Mouse (Mus musculus) layer of hippocampus, adult 9-11 months (tissue): ENCODE data around the gene Wdr11.

Experiments
- DNase-seq: peaks from one replicate; pipeline ENCODE4 v3.0.0; 2022

Wdr11 gene

DNA sequence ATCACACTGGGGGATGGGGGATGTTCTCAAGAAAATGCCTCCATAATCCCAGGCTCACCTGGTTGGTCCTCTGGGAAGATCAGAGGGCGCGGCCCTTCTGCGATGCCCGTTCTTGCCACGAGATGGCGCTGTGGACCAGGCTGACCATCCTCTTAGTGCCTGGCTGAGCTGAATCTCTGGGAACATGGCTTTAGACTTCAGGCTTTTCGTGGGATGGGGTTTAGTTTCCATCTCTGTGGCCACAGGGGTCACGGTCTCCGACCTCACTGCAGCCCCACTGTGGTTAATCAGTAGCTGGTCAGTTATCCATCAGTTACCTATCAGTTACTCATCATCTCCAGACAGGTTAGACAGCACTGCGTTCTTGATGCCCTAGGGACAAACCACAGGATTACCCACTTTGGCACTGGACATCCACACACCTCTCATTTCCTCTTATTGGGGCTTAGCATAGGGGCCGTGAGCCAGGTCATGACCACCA, 62.2 kb downstream of the Wdr11 start:
- no peak for DNase-seq

DNA sequence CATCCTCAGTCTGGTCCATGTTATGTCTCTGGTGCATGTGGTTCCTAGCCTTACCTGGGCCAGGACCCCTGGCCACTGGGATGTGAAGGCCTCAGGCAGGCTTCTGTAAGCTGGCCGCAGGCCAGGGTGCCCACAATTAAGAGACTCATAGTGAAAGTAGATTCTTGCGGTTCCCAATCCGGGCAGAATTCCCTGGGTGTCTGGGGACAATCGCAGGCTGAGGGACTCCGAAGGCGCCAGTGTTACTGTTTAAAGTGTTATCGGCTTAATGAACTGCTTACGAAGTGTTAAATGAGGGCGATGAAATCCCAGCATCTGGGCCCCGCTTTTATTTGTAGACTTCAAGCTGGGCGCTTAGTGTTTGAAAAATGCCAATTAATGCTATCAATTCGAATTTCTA, 63.3 kb downstream of the Wdr11 start:
- DNase-seq: no peak

DNA sequence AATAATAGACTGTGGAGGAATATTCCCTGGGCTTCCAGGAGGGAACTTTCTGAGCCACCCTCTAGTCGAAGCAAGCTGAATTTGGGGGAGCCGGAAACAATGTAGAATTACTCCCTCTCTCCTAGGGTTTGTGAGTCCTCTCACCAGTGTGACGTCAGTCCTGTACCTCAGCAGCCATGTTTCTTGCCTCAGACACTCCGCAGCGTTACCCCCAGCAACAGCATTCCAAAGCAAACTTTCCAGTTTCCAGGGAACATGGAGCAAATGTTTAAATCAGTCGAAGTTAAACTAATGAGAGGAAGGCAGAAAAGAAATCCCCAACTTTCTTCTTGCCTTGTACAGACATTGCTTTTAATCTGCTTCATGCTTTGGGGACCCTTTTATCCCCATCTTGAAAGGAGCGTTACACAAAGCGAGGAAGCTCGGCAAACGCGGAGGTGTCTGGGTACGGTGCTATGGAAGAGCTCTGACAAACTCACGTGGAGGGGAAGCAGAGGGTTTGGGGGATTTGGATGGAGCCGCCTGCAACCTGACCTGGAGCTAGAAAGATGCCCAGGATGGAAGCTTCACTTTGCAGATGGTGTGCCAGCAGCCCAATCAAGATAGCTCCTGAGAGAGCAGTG, 64.1 kb downstream of the Wdr11 start:
- DNase-seq: no peak

DNA sequence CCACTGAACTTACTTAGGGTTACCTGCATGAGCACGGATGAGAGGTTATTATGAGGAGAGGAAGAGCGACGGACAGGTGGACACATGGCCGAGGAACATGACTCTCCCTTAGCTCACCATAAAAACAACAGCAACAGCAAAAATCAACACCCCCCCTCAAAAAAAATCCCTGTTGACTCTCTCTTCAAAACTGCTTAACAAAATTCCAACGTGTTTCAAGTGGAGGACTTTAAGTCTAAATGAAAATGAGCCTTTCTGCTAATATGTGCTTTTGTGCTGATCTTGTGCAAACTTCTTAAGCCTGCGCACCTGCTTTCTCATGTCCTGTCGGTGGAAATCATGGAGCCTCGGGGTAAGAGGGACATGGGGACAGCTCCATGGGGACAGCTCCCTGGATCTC, 66.2 kb downstream of the Wdr11 start:
- DNase-seq: no peak

DNA sequence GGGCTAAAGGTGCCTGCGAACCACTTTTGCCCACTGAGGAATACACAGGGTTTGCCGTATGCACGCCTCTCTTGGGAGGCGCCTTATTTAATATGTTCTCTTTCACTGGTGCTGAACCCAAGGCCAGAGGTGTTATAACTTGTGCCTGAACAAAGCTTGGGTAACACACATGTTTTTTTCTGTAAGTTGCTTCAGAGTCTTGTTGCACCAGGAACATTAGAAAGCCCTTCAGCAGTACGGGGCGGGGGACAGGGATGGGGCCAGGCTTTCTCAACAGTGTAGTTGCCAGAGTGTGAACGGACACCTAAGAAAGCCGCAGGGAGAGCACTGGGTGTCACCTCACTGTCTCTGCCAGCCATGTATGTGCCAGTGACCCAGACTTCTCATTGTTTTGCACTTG, 68.1 kb downstream of the Wdr11 start:
- DNase-seq: no peak

DNA sequence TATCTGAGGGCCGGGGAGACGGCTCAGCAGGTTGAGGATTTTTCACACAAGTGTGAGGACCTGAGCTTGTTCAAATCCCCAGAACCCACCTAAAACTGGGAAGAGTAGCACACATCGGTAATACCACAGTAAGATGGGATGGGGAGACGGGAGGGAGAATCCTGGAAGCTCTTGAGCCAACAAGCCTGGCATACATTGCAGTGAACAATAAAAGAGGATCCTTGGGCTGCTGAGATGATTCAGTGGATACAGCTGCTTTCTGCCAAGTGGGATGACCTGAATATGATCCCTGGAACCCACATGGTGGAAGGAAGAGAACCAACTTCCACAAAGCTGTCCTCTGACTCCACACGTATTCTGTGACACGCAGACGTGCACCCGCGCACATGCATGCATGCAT, 68.9 kb downstream of the Wdr11 start:
- no peak for DNase-seq

DNA sequence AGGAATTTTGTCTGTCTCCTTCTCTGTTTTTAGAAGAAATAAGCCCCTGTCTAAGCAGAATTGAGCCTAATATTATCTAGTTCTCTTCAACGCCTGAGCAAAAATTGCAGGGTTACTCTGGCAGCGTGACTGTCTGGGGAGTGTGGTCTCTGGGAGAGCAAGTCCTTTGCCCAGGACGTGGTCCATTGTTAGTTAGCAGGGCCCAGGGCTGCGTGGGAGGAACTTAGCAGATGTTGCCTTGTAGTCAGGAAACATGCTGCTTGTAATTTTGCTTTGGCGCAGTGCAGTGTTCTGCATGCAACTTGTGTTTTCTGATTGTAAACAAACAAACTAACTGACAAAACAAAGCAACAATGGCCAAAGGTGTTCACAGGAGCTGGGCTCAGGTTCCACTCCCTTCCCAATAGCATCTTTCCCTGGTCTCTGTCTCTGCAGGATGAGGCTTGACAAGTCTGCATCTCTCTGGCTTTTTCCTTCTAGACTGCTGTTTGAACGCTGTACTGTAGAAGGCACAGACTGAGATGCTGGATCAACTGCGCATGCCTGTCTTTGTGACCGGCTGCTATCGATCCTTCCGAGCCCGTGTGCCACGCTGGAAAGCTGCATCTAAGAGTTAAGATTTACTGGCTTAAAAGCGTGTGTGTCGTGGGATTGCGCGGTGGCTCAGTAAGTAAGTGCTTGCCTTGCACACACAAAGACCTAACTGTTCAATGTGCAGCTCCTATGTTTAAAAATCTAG, 70.6 kb downstream of the Wdr11 start:
- no peak for DNase-seq

DNA sequence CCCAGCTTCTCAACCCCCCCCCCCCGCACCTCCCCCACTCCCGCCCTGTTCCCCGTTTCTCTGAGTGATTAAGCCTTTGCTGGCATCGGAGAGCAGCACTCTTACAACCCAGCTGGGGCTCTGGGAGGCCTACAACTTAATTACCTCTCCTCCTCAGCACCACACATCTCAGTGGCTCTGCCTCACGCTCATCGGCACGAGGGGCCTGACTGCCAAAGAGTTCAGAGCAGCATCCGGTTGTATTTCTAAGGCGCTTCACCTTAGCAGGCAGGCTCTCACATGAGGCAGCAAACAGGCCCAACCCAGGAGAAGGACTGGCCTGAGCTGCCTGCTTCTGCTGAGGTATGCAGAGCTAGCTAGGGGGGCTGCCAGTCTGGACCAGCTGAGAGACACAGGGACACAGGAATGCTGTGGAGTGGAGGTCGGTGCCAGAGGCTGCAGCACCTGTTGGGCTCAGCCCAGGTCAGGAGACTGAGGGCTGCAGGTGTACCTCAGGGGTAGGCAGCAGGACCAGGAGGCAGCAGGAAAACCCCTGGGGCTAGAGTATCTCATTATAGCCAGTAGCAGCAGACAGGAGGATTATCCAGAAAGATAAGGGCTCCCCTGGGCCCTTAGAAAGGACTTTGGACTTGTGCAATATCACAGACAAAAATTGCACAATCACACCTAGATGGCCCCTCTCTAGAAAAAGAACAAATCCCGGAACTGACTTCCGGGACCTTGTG, 72.3 kb downstream of the Wdr11 start:
- DNase-seq: no peak

DNA sequence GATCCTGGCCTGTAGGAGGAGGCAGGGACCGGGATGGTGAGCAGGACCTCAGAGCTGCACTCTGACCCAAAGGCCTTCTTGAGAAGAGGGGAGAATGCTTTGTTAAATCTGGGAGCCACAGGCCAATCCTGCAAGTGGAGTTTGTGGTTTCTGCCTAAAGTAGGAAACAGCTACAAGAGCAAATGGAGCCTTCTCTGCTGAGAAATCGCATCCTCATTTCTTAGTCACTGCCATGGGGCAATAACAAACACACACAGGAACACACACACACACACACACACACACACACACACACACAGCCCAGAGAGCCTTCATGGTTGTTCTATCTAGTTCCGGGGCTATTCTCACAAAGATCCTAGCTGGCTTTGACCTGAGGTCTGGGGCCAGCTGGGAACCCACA, 73.7 kb downstream of the Wdr11 start:
- DNase-seq: no peak

DNA sequence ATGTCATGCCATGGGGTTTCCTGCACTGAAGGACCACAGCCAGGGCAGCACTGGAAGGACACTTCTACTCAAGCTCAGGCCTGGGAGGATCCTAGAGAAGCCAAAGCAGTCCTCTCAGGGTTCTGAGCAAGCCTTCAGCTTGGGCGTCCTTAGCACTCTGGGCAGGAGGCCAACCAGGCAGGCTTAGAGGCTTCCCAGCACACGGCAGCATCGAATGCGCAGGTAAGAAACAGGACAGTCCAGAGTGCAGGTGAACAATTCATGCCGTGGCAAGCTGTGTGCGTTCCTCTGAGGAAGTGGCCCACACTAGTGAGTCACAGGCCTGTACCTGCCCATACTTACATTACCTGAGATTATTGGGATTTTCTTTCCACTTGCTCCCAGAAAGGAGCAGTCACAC, 74.3 kb downstream of the Wdr11 start:
- no peak for DNase-seq

DNA sequence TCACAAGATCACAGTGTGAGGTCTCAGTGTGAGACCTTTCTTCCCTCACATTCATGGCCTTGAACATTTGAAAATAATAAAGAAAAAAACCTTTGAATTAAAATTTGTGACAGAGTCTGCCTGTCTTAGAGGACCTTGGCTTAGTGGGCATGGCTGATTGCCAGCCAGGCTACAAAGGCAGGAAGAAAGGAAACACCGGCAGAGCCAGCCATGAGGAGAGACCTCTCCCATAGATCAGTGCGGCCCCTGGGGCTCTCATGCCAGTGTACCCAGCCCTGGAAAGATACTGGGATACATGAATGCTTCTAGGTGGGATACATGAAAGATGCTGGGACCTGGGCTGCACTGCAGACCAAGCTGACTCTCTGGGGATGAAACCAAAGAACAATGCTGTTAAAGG, 74.9 kb downstream of the Wdr11 start:
- DNase-seq: no peak

DNA sequence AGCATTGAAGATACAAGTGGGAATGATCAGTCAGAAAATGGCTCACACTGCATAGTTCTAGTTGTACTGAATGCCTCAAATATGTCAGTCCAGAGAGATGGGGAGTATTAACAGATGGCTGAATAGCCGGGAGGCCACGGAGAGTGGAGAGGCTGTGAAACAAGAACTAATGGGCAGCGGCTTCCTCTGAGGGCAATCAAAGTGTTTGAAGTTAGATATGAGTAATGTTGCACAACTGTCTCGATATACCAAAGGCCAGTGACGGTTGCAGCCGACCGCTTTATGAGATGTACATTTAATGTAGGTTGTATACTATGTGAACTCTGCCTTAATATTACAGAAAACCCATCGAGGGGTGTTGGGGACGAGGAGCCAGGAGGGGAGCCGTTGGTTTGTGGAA, 78.6 kb downstream of the Wdr11 start:
- no peak for DNase-seq

DNA sequence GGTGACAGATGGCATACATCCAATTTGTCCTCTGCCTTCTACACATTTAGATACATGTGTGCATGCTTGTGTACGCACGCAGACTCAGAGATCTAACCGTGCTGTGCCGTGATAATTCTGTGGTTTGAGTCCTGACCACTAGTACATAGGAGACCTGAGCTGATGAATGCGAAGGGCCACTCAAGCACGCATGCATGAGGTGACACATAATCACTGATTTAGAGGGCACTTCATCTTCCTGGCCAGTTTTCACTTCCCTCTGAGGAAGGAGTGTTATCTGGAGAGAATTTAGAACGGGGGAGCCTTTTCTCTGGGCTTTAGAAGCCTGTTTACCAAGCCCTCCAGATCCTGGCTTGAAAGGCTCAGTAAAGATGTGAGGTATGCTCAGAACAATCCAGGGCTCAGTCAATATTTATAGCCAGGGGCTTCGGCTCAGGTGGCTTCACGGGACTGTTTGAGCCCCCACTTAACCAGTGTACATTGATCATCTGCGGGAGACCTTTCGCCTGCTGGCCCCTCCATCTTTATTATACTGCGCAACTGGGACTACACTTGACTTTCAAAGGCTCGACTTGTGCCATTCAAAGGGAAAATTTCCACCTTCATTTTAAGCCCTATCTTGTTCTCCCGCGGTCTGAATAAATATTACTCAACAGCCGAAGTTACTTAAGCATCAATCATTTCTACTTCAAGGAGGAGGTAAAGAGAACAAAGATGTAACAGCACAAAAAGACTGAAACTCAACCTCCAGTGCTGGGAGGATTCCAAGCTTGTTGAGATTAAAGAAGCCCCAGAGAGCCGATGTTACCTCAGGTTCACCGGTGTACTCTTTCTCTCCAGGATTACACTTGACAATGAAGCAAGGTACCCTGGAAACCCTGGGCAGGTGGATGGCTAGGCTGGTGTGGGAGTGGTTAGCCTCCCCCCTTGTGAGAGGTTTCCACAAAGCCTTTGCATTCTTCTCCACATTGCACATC, 80.3 kb downstream of the Wdr11 start:
- DNase-seq: no peak

DNA sequence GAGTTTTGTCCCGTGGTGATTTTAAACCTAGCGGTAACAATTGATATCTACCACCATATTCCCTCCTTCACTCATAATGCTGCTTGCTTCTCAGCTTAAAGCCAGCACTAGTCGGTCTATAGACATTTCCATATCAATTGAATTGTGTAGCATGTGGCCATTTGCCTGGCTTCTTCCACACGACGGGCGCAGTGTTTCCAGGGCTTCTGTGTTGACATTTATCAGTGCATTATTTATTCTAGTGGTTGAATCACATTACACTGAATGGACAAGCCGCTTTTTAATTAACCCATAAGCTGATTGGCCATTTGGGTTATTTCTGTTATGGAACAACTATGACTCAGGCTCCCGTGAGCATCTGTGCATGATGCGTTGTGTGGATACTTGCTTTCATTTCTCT, 82.1 kb downstream of the Wdr11 start:
- DNase-seq: no peak

DNA sequence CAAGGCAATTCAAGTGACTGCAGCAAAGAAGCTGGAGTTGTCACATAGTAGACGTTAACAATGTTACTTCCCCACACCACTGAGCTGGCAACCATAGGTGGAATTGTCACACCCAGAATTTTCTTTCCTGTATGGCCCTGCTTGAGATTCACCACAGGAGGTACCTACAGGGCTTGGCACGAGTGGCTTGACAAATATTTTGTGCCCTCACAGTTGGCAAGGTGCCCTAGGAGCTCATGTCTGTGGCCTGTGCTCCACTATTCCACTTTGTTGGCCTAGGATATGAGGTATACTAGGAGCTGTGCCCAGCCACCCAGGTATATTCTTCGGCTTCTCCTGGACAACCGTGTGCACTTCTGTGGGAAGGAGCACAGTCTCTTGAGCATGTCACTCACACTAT, 82.9 kb downstream of the Wdr11 start:
- no peak for DNase-seq

DNA sequence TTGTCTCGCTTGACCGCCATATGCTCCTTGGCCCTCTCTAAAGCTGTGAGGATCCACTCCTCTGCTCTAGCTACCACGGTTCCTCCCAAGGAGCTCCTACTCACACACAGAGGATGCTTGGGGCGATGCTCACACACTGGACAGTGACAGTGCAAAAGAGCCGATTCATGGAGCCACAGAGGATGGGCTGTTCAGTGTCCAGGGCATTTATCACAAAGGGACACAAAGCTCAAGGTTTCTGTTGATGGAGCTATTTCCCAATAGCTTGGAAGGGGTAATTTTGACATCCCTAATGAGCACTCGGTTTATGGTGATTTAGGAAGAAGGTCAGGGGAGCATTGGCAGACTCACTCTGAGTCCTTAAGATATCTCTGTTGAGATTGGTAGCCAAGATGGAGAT, 84.2 kb downstream of the Wdr11 start:
- DNase-seq: no peak

DNA sequence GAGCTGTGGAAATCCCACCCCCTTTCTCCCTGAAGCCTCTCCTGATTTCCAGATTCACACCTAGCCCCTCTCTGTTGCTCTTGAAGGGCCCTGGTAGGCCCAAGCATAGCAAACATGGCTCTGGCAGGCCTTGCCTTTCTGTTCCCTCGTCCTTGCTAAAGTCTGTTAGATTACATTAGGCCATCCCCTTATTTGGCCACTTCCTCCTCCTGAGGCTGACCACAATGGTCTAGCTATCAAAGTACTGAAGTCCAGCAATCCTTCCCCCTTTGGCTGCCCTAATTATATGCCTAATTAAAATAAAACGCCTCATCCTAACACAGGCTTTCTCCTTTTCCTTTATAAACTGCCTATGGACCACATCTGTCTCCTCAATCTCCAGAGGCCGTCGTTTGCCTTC, 85.5 kb downstream of the Wdr11 start:
- DNase-seq: no peak

DNA sequence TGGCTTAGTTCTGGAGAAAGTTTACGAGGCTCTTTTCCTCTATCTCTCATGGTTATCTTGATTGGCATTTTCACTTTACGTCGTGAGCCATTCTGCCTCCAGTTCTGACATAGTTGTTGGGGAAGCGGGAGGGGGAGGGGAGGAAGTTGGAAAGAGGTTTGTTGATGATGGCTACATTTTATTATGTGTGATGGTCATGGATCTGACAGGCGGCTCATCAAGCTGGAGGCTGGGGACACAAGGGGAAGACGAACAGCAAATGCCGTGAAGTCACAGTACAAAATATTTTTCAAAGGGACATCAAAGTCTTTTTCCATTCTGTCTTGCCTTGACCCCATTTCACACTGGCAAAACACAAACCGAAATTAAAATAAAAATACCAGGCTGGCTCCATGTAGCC, 86.8 kb downstream of the Wdr11 start:
- no peak for DNase-seq

DNA sequence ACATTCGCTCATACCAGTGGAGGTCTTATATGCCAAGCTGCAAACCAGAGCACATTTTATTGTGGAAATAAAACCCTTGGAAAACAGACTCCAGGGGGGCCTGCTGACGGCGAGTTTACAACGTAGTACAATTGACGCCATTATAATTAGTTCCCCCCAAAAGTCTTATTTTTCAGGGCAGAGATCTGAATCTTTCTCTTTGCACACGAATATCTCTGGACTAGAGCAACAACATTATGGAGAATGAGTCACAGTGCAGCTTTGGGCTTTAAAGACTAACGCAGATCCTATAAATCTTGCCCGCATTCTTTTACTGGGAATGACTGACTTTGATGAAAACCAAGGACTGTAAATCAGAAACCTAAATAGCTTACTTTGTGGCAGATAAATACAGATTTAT, 87.3 kb downstream of the Wdr11 start:
- no peak for DNase-seq

DNA sequence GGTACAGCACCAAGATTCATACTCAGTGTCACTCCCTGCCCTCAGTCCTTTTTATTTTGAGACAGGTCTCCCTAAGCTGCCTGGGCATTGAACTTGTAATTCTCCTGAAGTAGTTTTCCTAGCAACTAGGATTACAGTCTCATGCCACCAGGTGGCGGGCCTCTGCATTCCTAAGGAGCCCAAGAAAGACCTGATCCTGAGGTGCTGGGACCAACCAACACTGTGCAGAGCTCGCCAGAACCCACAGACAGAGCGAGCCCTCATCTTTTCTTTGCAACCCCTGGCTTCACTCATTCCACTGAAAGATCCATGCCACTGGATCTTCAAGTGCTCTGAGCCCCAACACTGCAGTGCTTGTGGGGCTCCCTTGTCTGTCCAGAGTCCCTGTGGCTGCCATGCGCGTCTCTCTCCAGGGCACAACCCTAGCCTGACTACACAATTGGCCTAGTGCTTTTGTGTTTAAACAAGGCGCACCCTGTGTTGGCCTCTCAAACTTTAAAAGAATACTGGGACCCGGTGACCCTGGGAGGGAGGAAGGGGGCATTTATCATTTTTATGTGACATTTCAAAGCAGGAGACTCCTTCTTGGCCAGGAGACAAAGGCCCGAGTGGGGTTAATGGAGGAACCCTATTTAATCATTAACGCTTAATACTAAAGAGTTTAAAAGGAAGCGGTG, 89.0 kb downstream of the Wdr11 start:
- no peak for DNase-seq

DNA sequence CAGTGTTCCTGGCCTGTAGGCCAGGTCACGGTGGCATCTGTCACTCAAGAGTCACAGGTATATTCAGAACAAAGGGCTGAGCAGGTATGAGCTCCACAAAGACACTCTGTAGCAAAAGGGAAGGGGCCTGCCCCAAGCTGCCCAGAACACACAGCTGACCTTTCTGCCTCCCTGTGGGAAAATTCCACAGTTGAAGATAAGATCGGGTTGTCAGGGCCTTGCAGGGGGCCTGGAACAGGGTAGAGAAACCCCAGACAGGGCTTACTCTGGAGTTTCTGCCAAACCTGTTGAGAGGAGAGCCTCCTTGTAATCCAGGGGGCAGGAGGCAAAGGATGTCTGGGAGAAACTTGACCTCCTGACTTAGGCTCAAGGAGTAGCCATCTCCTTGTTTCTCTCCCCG, 90.9 kb downstream of the Wdr11 start:
- DNase-seq: no peak

DNA sequence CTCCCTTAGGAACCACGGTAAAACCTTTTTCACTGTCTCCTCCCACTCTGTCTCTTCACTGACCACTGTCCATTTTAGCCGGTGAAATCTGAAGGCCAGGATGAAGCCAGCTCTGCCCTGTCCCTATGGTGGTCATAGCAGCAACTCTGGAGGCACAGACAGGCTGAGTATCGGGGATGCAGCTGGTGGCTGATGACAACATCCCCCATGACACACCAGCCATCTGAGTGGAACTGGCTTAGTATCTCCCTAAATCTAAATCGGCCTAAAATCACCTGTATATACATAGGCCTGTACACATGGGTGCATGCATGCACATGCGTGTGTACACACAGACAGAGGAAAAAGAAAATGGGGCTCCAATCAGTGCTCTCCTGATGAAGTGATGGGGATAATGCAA, 93.7 kb downstream of the Wdr11 start:
- DNase-seq: no peak
